Mouse (Mus musculus): Measurements from ENCODE around the gene Osbp2. TPM values are rescaled to one million over a fixed set of nuclear protein-coding genes. Genes with fewer than 3 reads are reported as not detected.

The Osbp2 gene
- polyA plus RNA-seq, 1 experiment from 2014 or later: 0.15 TPM

DNA sequence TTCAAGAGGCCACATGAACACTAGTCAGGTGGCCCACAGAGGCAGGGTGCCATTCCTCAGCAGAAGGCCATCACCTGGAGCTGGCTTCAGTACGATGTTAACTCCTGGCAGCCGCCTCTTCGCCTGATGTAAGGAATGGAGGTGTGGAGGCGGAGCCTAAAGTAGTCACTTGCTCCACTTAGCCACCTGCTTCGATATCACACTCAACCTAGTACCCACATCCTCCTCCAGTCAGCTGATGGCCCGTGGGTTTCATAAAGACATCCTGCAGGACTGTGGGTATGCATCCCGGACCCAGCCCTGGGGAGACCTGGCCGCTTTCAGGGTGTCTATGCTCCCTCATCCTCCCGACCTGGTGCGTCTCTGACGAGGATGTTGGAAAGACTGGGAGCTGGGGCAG lies 128.0 kb downstream of the Osbp2 start:
- ChIA-PET CTCF (interaction anchor here (0.7 to 1.1 kb wide), 2 partner anchors 12 to 22 kb away, joined by 3 read pairs; no protein-coding TSS in a partner anchor), POLR2A (no interaction called here)
- no peak for TF ChIP-seq CTCF (IDR thresholded peaks at IDR 0.05)
- peaks cover 7% of the 10 kb centered on the region for H3K27me3 ChIP-seq
- no peak for ATAC-seq
- no peak for DNase-seq (ENCODE audit: low read depth, low spot score)
- in situ Hi-C loops (cut with MboI; ENCODE audit: low pct_unique_long_range_greater_than_20kb): no loop called here

- DNase-seq (ENCODE audit: low read depth, low spot score): no peak
- in situ Hi-C loops (cut with MboI; ENCODE audit: low pct_unique_long_range_greater_than_20kb): no loop called here
- POLR2A ChIA-PET: no interaction called here
- CTCF ChIA-PET: no interaction called here
- no peak for ATAC-seq
- peaks cover 15% of the 10 kb centered on the region for H3K27me3 ChIP-seq
- TF ChIP-seq CTCF (IDR thresholded peaks at IDR 0.05): no peak
Measured at GRCm38 (mm10) chr11:3733933-3734636, 129.6 kb downstream of the Osbp2 start.

- in situ Hi-C loops (cut with MboI; ENCODE audit: low pct_unique_long_range_greater_than_20kb): no loop called here
- POLR2A ChIA-PET: no interaction called here
- no peak for DNase-seq (ENCODE audit: low read depth, low spot score)
- CTCF ChIA-PET: interaction anchor here (0.8 to 1.4 kb wide), 2 partner anchors 17 to 20 kb away, joined by 3 to 8 read pairs; no protein-coding TSS in a partner anchor
- H3K27me3 ChIP-seq: peaks cover 36% of the 10 kb centered on the region
- no peak for ATAC-seq
- TF ChIP-seq CTCF (IDR thresholded peaks at IDR 0.05): no peak
Measured at GRCm38 (mm10) chr11:3731469-3731868, 132.2 kb downstream of the Osbp2 start.

DNA sequence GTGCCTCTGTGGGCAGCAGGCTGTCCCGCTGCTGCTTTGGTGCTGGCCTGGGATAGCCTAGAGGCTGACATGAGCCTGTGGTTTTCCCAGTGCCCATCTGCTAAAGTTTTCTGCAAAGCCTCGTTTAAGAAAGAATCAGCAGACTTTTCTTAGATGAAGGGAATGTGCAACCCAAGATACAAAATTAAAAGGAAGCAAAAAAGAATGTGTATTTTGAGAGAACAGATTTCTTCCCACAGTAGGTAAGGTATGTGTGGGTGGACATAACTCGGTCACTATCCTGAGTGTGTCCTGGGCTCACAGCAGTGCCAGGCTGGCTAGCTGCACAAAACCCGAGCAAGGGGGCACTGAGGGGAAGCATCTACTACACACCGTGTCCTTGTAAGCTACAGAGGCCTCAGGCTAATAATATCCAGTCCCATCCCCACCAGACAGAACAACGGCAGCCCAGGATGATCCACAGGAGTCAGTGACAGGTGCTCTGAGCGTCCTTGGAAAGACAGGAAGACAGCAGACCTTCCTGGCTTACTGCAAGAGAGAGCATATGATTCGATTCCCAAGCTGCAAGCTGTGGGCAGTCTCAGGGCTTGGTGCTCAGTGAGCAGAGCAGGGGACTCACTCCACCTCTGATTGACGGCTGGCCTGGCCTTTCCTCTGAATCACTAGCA lies 136.1 kb downstream of the Osbp2 start:
- no peak for ATAC-seq
- no peak for TF ChIP-seq CTCF (IDR thresholded peaks at IDR 0.05)
- CTCF ChIA-PET: no interaction called here
- POLR2A ChIA-PET: no interaction called here
- no peak for DNase-seq (ENCODE audit: low read depth, low spot score)
- peaks cover 47% of the 10 kb centered on the region for H3K27me3 ChIP-seq
- in situ Hi-C loops (cut with MboI; ENCODE audit: low pct_unique_long_range_greater_than_20kb): no loop called here

GRCm38 (mm10) chr11:3725331-3726054 lies 138.2 kb downstream of the Osbp2 start:
- CTCF ChIA-PET: no interaction called here
- no peak for ATAC-seq
- no peak for TF ChIP-seq CTCF (IDR thresholded peaks at IDR 0.05)
- in situ Hi-C loops (cut with MboI; ENCODE audit: low pct_unique_long_range_greater_than_20kb): no loop called here
- peaks cover 44% of the 10 kb centered on the region for H3K27me3 ChIP-seq
- POLR2A ChIA-PET: no interaction called here
- no peak for DNase-seq (ENCODE audit: low read depth, low spot score)

DNA sequence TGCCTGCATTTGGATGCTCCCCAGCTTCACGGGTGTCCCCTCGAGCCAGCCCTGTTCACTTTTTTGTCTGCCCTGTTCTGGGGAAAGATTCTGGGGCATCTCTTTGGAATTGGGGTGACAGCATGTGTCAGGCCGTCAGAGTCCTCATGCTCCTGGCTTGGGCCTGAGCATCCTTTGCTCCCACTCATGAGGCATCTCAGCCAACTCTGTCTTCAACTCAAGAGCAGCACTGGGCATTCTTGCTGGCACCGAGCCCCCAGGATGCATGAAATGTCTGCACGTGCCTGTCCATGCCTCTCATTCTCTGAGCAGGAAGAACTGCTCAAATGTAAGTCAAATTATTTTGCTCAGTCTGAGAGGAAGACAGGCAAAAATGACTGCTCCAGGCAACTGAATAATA lies 139.0 kb downstream of the Osbp2 start:
- DNase-seq (ENCODE audit: low read depth, low spot score) (no peak), ATAC-seq (no peak)
- no peak for TF ChIP-seq CTCF (IDR thresholded peaks at IDR 0.05)
- in situ Hi-C loops (cut with MboI; ENCODE audit: low pct_unique_long_range_greater_than_20kb): no loop called here
- POLR2A ChIA-PET: no interaction called here
- H3K27me3 ChIP-seq: peaks cover 39% of the 10 kb centered on the region
- CTCF ChIA-PET: interaction anchor here (1.5 kb wide), 1 partner anchor 11 kb away, joined by 3 read pairs; no protein-coding TSS in a partner anchor

- H3K27me3 ChIP-seq: peaks cover 34% of the 10 kb centered on the region
- ATAC-seq: no peak
- no peak for DNase-seq (ENCODE audit: low read depth, low spot score)
- ChIA-PET CTCF (interaction anchor here (1.2 to 1.5 kb wide), 2 partner anchors 12 to 28 kb away, joined by 3 read pairs; no protein-coding TSS in a partner anchor), POLR2A (interaction anchor here (0.6 kb wide), 1 partner anchor 32 kb away, joined by 3 read pairs; no protein-coding TSS in a partner anchor)
- no peak for TF ChIP-seq CTCF (IDR thresholded peaks at IDR 0.05)
- in situ Hi-C loops (cut with MboI; ENCODE audit: low pct_unique_long_range_greater_than_20kb): no loop called here
Measured at GRCm38 (mm10) chr11:3723910-3724309, 139.8 kb downstream of the Osbp2 start.

DNA sequence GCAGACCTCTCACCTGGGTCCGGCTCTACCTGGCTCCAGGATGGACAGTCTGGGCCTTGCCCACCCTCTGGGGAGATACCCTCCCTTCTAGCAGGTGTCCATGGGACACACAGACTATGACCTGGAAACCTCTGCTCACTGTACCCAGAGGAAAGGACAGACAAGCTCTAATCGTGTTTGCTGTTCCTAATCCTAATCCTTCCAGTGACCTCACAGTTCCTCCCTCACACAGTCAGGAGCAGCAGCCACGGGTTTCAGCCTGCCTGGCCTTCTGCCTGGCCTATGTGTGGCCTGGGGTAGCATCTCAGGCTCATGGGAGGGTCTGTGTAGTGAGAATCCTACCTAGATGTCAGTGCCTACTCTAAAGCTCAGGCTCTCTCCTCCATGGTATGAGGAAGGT lies 140.8 kb downstream of the Osbp2 start:
- POLR2A ChIA-PET: interaction anchor here (0.6 kb wide), 1 partner anchor 23 kb away, joined by 3 read pairs; no protein-coding TSS in a partner anchor
- in situ Hi-C loops (cut with MboI; ENCODE audit: low pct_unique_long_range_greater_than_20kb): no loop called here
- CTCF ChIA-PET: interaction anchor here (1.2 kb wide), 1 partner anchor 27 kb away, joined by 3 read pairs; no protein-coding TSS in a partner anchor
- H3K27me3 ChIP-seq: peaks cover 29% of the 10 kb centered on the region
- no peak for ATAC-seq
- no peak for DNase-seq (ENCODE audit: low read depth, low spot score)
- TF ChIP-seq CTCF (IDR thresholded peaks at IDR 0.05): no peak

DNA sequence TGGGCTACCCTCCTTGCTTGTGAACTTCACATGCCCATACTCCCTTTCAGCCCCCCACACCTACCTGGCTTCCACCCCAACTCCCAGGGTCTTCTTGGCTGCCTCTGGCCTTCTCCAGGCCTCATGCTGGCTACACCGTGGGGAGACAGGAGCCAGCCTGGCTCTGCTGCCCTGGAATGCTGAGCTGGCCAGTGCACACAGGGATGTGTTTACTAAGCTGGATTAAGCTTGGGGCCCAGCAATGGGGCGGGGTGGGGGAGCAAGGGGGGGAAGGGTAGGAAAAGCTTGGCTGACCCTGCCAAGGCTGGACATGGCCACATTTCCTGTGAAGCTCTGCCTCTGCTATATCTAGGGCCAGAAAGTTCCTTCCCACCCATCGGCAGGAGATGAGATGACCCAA lies 141.7 kb downstream of the Osbp2 start:
- H3K27me3 ChIP-seq: peaks cover 29% of the 10 kb centered on the region
- POLR2A ChIA-PET: no interaction called here
- TF ChIP-seq CTCF (IDR thresholded peaks at IDR 0.05): no peak
- DNase-seq (ENCODE audit: low read depth, low spot score) (no peak), ATAC-seq (no peak)
- in situ Hi-C loops (cut with MboI; ENCODE audit: low pct_unique_long_range_greater_than_20kb): no loop called here
- CTCF ChIA-PET: no interaction called here

GRCm38 (mm10) chr11:3716662-3717061 lies 147.0 kb downstream of the Osbp2 start:
- ATAC-seq (no peak), DNase-seq (ENCODE audit: low read depth, low spot score) (no peak)
- CTCF ChIA-PET: no interaction called here
- in situ Hi-C loops (cut with MboI; ENCODE audit: low pct_unique_long_range_greater_than_20kb): loop anchor here (5.0 kb wide), 1 partner anchor 66 kb away; no protein-coding TSS in a partner anchor
- POLR2A ChIA-PET: no interaction called here
- TF ChIP-seq CTCF (IDR thresholded peaks at IDR 0.05): no peak
- peaks cover 28% of the 10 kb centered on the region for H3K27me3 ChIP-seq
